ENCODE assay signal across 17 mouse cellular contexts in the genomic region with DNA sequence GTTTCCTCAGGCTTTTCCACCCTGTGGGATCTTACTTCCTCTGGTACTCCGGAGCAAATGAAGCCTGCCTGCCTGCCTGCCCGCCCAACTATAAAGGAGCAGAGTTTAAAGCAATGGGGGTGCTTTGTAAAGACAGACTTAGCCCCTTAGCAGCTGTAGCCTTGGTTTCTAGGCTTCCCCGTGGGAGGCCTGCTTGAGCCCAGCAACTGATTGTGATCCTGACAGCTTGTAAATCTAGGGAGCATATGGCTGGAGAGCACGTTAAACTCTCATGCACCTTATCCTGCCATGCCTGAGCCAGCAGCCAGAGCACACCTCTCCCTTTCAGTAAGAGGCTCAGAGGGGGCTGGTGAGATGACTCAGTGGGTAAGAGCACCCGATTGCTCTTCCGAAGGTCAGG. TPM values are rescaled to one million over a fixed set of nuclear protein-coding genes. Genes with fewer than 3 reads are reported as not detected.
DNase-seq lines count a peak whose midpoint lies in the region; ATAC-seq lines count a peak whose summit lies in the region.
"Had no signal": no experiment of that assay in that cellular context is flagged by ENCODE, and none has a peak within 500 bp of the region (broad histone marks: within the 10 kb centered on the region; RNA-seq: fewer than 3 reads in every experiment).

No protein-coding gene starts in this region.

- no peaks in the 10 kb centered on the region for H3K4me1 ChIP-seq in hindbrain, embryonic 13.5 days (replicated peaks)
- H3K4me1 ChIP-seq in hindbrain, embryonic 14.5 days (replicated peaks; ENCODE audit: control insufficient read depth, insufficient read depth, low read length), result no peaks in the 10 kb centered on the region
- H3K4me1 ChIP-seq in forebrain, embryonic 14.5 days (ENCODE audit: control insufficient read depth, insufficient read depth, low read length), result no peaks in the 10 kb centered on the region
- H3K4me1 ChIP-seq: heart, embryonic 10.5 days; midbrain, embryonic 12.5 days had no signal

- no peaks in the 10 kb centered on the region for H3K27me3 ChIP-seq in hindbrain, embryonic 13.5 days
- H3K27me3 ChIP-seq in hindbrain, embryonic 14.5 days (ENCODE audit: control insufficient read depth, insufficient read depth, low read length), result no peaks in the 10 kb centered on the region
- no peaks in the 10 kb centered on the region for H3K27me3 ChIP-seq in forebrain, embryonic 14.5 days (replicated peaks; ENCODE audit: control insufficient read depth, insufficient read depth, low read length)
- H3K27me3 ChIP-seq: midbrain, embryonic 12.5 days had no signal

- H3K4me2 ChIP-seq in hindbrain, embryonic 13.5 days, result no peak overlapping the region
- no peak overlapping the region for H3K4me2 ChIP-seq in hindbrain, embryonic 14.5 days (replicated peaks)
- H3K4me2 ChIP-seq in forebrain, embryonic 14.5 days (ENCODE audit: low read length), result no peak overlapping the region
- H3K4me2 ChIP-seq: midbrain, embryonic 12.5 days had no signal

- 40% methylated on average over 6 of the region's 6 CpGs for WGBS in hindbrain, embryonic 13.5 days
- 22% methylated on average over 6 of the region's 6 CpGs for WGBS in hindbrain, embryonic 14.5 days
- 42% methylated on average over 6 of the region's 6 CpGs for WGBS in forebrain, embryonic 14.5 days

- peaks cover 3% of the 10 kb centered on the region; the same call in 1 of the 2 replicates for H3K36me3 ChIP-seq in hindbrain, embryonic 13.5 days
- H3K36me3 ChIP-seq in hindbrain, embryonic 14.5 days (replicated peaks; ENCODE audit: control insufficient read depth, insufficient read depth), result 0 out of 2 replicates have a peak, but pooled peaks cover under 1% of the 10 kb centered on the region
- peaks cover 4% of the 10 kb centered on the region; the same call in 1 of the 2 replicates for H3K36me3 ChIP-seq in forebrain, embryonic 14.5 days (ENCODE audit: control insufficient read depth, insufficient read depth, low read length)
- H3K36me3 ChIP-seq: heart, embryonic 10.5 days; midbrain, embryonic 12.5 days had no signal

- peak; percentile 46; the same call in 1 of the 2 replicates for ATAC-seq in hindbrain, embryonic 13.5 days (ENCODE audit: low FRiP score)
- ATAC-seq in hindbrain, embryonic 14.5 days (ENCODE audit: low FRiP score), result no peak
- ATAC-seq in forebrain, embryonic 14.5 days, result peak; percentile 40; the same call in 1 of the 2 replicates

- H3K9me3 ChIP-seq in hindbrain, embryonic 13.5 days, result no peaks in the 10 kb centered on the region
- H3K9me3 ChIP-seq in hindbrain, embryonic 14.5 days (ENCODE audit: control insufficient read depth, low read length), result no peaks in the 10 kb centered on the region
- H3K9me3 ChIP-seq in forebrain, embryonic 14.5 days (replicated peaks; ENCODE audit: control insufficient read depth, low read length), result no peaks in the 10 kb centered on the region
- H3K9me3 ChIP-seq: heart, embryonic 10.5 days; midbrain, embryonic 12.5 days had no signal

- no peak overlapping the region for H3K9ac ChIP-seq in hindbrain, embryonic 13.5 days
- no peak overlapping the region for H3K9ac ChIP-seq in hindbrain, embryonic 14.5 days
- no peak overlapping the region for H3K9ac ChIP-seq in forebrain, embryonic 14.5 days (ENCODE audit: low read length)
- H3K9ac ChIP-seq: midbrain, embryonic 12.5 days had no signal

- H3K27ac ChIP-seq in hindbrain, embryonic 13.5 days, result no peak overlapping the region
- no peak overlapping the region for H3K27ac ChIP-seq in hindbrain, embryonic 14.5 days
- H3K27ac ChIP-seq in forebrain, embryonic 14.5 days (ENCODE audit: low read depth, low read length), result no peak overlapping the region
- H3K27ac ChIP-seq: heart, embryonic 10.5 days; midbrain, embryonic 12.5 days had no signal

- DNase-seq in hindbrain, embryonic 14.5 days (ENCODE audit: low spot score), result no peak
- peak; percentile 26 for DNase-seq in brain, adult 2 months (ENCODE audit: low read depth, low spot score)
- DNase-seq in forebrain, embryonic 14.5 days (ENCODE audit: low spot score), result peak; percentile 24
- DNase-seq in neural tube, embryonic 10.5 days (ENCODE audit: extremely low spot score, low spot score), result peak; percentile 18
- no peak for DNase-seq in spleen, adult 12 weeks (ENCODE audit: low spot score)
- no peak for DNase-seq in adrenal gland, postnatal 10 days
- no peak for DNase-seq in urinary bladder, adult 18-20 months (ENCODE audit: low spot score in 2 of 2)
- DNase-seq: gastrocnemius, postnatal 10 days; heart, postnatal 4 days; kidney, adult 9 months; liver; thymus, postnatal 4 days had no signal

- H3K4me3 ChIP-seq in hindbrain, embryonic 13.5 days, result no peak overlapping the region
- no peak overlapping the region for H3K4me3 ChIP-seq in hindbrain, embryonic 14.5 days (replicated peaks; ENCODE audit: low read length)
- no peak overlapping the region for H3K4me3 ChIP-seq in forebrain, embryonic 14.5 days (ENCODE audit: low read depth, low read length)
- H3K4me3 ChIP-seq: heart, embryonic 10.5 days; midbrain, embryonic 12.5 days had no signal

RNA-seq across cellular contexts. Expression of a gene that starts 7.5 kb away (rescaled TPM):
- polyA plus RNA-seq in hindbrain, embryonic 13.5 days (2015; fragmentation: Nextera tagmentation; extraction: Ambion mirVana), result 0.14 TPM in 1 of 2 replicates, not detected in the other
- polyA plus RNA-seq in hindbrain, embryonic 14.5 days (2014; fragmentation: Nextera tagmentation; extraction: Ambion mirVana), result not detected in 2 replicates
- polyA plus RNA-seq in forebrain, embryonic 14.5 days (2014; fragmentation: Nextera tagmentation; extraction: Ambion mirVana), result not detected in 2 replicates
- total RNA-seq in adrenal gland, postnatal 10 days (2021), result not detected
- total RNA-seq: gastrocnemius, postnatal 10 days; heart, postnatal 4 days; left cerebral cortex, adult 18-20 months had no signal
- polyA plus RNA-seq: heart, embryonic 10.5 days; lung, embryonic 16.5 days; midbrain, embryonic 12.5 days had no signal

RNA-seq across cellular contexts. Expression of a gene that starts 28.0 kb away (rescaled TPM):
- polyA plus RNA-seq in hindbrain, embryonic 13.5 days (2015; fragmentation: Nextera tagmentation; extraction: Ambion mirVana), result 23.6 and 27.2 TPM in 2 replicates
- 18.7 and 19.0 TPM in 2 replicates for polyA plus RNA-seq in hindbrain, embryonic 14.5 days (2014; fragmentation: Nextera tagmentation; extraction: Ambion mirVana)
- 23.8 and 27.6 TPM in 2 replicates for polyA plus RNA-seq in forebrain, embryonic 14.5 days (2014; fragmentation: Nextera tagmentation; extraction: Ambion mirVana)
- total RNA-seq in adrenal gland, postnatal 10 days (2021), result 1 to 10 TPM; 4.2 to 4.5 TPM

RNA-seq across cellular contexts. Expression of a gene that starts 43.6 kb away (rescaled TPM):
- polyA plus RNA-seq in hindbrain, embryonic 13.5 days (2015; fragmentation: Nextera tagmentation; extraction: Ambion mirVana), result 41.3 and 43.4 TPM in 2 replicates
- 40.8 and 44.8 TPM in 2 replicates for polyA plus RNA-seq in hindbrain, embryonic 14.5 days (2014; fragmentation: Nextera tagmentation; extraction: Ambion mirVana)
- 48.6 and 52.7 TPM in 2 replicates for polyA plus RNA-seq in forebrain, embryonic 14.5 days (2014; fragmentation: Nextera tagmentation; extraction: Ambion mirVana)
- 1 to 10 TPM; 5.7 to 6.8 TPM for total RNA-seq in adrenal gland, postnatal 10 days (2021)

Comparison
In these comparisons a context has a peak if more than half of its experiments do, and no peak if none do; other contexts are left out.
1. DNase-seq: peak in brain, adult 2 months (single experiment), forebrain, embryonic 14.5 days (single experiment) and neural tube, embryonic 10.5 days (single experiment); none in hindbrain, embryonic 14.5 days (single experiment), spleen, adult 12 weeks (single experiment), adrenal gland, postnatal 10 days (single experiment) and urinary bladder, adult 18-20 months (0 of 2).